Mouse (Mus musculus) v-Abl transformed pro-B cells (cell line): Measurements from ENCODE around the gene Tbc1d16.

Experiments
- in situ Hi-C, 2 experiments: fragments of 400-800 bp; cut with MboI; formaldehyde crosslinking; loops; one replicate each; pipeline ENCODE4 v1.15.1; 2025; ENCODE audit not compliant: unreplicated experiment in 2 of 2

Gene Tbc1d16

GRCm38 (mm10) chr11:119237007-119237406 is 8.7 kb upstream of the Tbc1d16 start:
- in situ Hi-C loops, result no loop called here

GRCm38 (mm10) chr11:119236354-119236753 is 8.1 kb upstream of the Tbc1d16 start:
- in situ Hi-C loops, result no loop called here

GRCm38 (mm10) chr11:119235596-119235995 is 7.3 kb upstream of the Tbc1d16 start:
- in situ Hi-C loops, result no loop called here

- in situ Hi-C loops, result no loop called here
These were observed 6.5 kb upstream of the Tbc1d16 start for GRCm38 (mm10) chr11:119234770-119235169.

DNA sequence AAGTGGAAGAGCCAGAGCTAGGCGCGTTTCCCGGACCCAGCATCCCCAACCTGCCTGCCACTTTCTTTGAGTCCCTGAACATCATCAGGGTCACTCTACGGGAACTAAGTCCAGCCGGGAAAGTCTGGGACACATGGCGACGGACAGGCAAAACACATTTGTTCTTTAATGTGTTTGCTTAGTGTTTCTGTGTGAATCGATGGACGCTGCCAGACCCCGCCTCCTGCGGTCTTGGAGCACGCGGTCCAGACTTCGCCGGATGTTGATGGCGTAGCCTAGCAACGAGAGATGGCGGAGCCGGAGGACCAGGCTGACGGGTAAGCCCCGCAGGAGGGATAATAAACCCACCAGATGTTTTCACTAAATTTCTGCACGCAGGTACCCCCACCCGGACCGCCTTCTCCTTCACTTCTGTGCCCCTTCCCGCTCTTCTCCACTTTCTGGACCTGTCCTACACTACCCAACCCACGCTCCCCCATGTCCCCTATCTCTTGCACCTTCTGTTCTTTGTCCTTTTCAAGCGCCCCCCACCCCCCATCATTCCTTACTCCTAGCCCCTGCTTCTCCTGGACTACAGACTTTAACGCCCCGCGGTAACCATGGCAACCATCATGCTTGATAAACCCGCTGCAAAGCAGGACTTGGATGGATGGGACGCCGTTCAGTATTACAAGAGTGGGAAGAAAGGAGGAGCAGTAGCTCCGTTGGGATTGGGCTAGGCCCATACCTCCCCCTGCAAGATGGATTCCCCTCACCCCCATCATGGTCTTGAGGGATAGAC is 737 bp upstream of the Tbc1d16 start:
- in situ Hi-C loops, result no loop called here

GRCm38 (mm10) chr11:119227591-119227990 is 708 bp downstream of the Tbc1d16 start:
- in situ Hi-C loops, result no loop called here

DNA sequence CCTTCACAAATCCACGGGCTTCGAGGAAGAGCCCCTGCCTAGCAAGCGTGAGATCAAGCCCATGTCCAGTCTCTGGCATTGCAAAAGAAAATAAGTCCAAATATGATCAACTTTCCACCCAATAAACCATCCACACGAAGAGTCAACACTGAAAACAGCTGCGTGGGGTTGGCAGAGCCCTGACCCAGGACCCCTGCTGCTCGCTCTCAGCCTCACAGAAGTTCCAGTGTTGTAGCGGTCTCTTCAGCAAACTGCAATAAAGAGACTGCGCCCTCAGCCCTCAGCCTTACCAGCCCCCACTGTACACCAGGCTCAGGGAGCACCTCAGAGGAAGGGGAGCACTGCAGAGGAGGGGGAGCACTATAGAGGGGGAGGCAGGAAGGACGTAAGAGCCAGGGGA is 2.7 kb downstream of the Tbc1d16 start:
- in situ Hi-C loops, result no loop called here

GRCm38 (mm10) chr11:119224926-119225325 is 3.4 kb downstream of the Tbc1d16 start:
- in situ Hi-C loops, result no loop called here

DNA sequence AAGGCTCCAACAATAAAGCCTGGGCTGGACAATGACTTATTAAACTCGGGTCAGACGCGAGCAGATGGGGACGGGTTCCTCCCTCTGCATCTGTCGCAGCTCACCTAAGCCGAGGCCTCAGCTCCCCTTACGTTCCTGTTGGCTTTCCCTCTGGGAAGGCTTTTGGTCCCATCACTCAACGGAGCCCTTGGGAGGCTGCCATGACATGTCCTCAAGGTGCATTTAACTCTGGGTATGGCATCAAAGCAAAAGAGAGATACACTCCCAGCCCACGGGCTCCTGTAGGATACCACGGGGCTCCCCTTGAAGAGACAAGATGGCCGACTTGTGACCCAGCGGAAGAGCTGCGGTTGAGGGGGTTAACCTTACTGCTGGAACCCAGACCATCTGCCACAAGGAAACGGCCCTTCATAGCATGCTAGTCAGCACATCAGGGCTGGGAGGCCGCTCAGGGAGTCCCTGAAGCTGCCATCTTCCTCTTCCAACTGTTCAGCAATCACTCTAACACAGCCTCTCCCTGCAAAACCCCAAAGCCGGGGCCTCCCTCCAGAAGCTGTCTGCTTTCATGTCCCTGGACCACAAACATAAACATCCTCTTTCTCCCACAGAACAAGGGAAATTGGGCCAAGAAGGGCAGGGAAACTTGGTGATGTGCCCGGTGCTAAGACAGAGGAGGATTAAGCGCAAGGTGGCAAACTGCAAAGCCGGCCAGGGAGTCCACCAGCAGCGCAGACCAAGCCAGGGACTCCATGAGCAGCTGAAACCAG is 5.0 kb downstream of the Tbc1d16 start:
- in situ Hi-C loops, result no loop called here

DNA sequence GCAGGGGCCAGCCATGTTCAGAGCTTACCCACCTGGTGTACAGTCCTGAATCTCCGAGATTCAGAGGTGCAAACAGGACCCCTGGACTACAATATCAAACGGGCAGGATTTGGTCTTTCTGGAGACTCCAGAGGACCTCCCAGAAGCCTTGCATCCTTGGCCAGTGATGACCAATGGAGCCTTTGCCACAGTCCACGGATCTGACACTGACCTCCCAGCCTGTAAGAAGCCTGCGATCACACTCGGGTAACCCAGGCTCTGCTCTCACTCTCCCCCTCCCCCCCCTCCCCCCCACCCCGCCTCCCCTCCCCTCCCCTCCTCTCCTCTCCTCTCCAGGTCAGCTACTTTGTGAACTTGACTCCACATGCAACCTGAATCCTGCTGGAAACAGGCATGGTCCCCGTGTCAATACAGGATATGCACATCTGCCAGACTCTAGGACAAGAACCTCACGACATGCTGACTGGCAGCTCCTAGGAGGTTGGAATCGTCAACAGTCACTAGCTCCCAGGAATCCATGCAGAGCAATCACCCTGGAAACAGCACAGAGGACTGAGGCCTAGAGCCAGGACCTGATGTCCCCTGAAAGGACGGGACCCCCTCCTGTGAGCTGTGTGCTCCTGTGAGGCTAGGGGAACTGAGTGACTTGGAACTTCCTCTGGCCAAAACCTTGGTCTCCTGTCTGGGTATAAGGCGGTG is 6.3 kb downstream of the Tbc1d16 start:
- in situ Hi-C loops, result no loop called here

GRCm38 (mm10) chr11:119219816-119220465 is 8.4 kb downstream of the Tbc1d16 start:
- in situ Hi-C loops, result no loop called here

- in situ Hi-C loops, result no loop called here
These were observed 10.4 kb downstream of the Tbc1d16 start for GRCm38 (mm10) chr11:119217861-119218260.

DNA sequence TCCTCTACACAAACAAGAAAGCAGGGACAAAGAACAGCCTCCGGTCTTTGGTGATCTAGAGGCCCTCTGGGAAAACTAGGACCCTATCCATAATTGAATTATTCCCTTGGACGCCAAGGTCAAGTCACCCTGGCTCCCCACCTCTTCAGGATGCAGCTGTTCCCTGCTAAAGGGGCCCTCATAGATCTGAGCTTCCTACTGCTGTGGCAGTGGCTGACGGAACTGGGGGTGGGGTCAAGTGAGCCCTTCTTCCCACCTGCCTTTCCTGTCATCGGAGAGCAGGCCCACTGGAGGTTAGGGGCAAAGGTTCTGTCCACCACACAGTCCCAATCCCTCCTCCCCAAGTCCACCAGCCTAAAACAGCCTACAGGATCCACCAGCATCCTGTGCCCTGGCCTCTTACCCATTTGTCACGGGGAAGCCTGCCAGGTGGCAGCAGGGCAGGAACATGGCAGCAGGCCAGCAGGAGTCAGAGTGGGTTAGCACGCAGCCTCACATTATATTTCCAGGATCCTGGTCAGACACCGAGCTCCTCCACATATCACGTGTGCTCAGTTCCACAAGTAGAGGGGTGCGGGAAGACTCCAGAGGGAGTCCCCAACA is 12.3 kb downstream of the Tbc1d16 start:
- in situ Hi-C loops, result no loop called here

- in situ Hi-C loops, result no loop called here
These were observed 13.0 kb downstream of the Tbc1d16 start for GRCm38 (mm10) chr11:119215038-119215904.

GRCm38 (mm10) chr11:119213166-119213885 is 15.0 kb downstream of the Tbc1d16 start:
- in situ Hi-C loops, result no loop called here

- in situ Hi-C loops, result no loop called here
These were observed 16.5 kb downstream of the Tbc1d16 start for GRCm38 (mm10) chr11:119211604-119212309.

- in situ Hi-C loops, result no loop called here
These were observed 17.8 kb downstream of the Tbc1d16 start for GRCm38 (mm10) chr11:119210321-119211100.
